Mouse (Mus musculus) small intestine, adult 2 months (tissue): ENCODE results near the gene Gm20388. TPM values are rescaled to one million over a fixed set of nuclear protein-coding genes. Genes with fewer than 3 reads are reported as not detected.
A peak's percentile ranks its signal among the peaks of the same experiment; 100 is the strongest.

Experiments
- H3K27ac ChIP-seq: fragments of 200-500 bp; 2 replicates; pipeline ENCODE4 v1.5.1; 2012; ENCODE audit warnings: low read depth, low read length, control low read depth, inconsistent platforms; ENCODE audit not compliant: insufficient read depth
- H3K27me3 ChIP-seq: fragments of 200-500 bp; 2 replicates; pipeline ENCODE4 v1.6.1; 2012; ENCODE audit warnings: mild to moderate bottlenecking, moderate library complexity, low read length, inconsistent platforms; ENCODE audit not compliant: control insufficient read depth, insufficient read depth
- H3K36me3 ChIP-seq: fragments of 200-500 bp; 2 replicates; pipeline ENCODE4 v1.6.1; 2012; ENCODE audit warnings: mild to moderate bottlenecking, low read length, control low read depth, inconsistent platforms; ENCODE audit not compliant: control insufficient read depth, insufficient read depth
- H3K4me1 ChIP-seq: fragments of 200-500 bp; 2 replicates; pipeline ENCODE4 v1.6.1; 2012; ENCODE audit warnings: low read length, inconsistent platforms, mixed read lengths; ENCODE audit not compliant: control insufficient read depth, insufficient read depth, insufficient read length
- H3K4me3 ChIP-seq: fragments of 200-500 bp; 2 replicates; pipeline ENCODE4 v1.5.1; 2012; ENCODE audit warnings: low read depth, mild to moderate bottlenecking, control low read depth, inconsistent platforms, low read length, moderate library complexity
- CTCF ChIP-seq: fragments of 200-500 bp; IDR thresholded peaks from 2 replicates; pipeline ENCODE4 v1.5.1; 2012; ENCODE audit warnings: low read depth, mild to moderate bottlenecking, control low read depth, inconsistent platforms, low read length, moderate library complexity, mixed read lengths; ENCODE audit not compliant: insufficient replicate concordance, insufficient read length; ENCODE audit errors: extremely low read depth
- POLR2A ChIP-seq: fragments of 200-500 bp; IDR thresholded peaks from 2 replicates; pipeline ENCODE4 v1.6.1; 2012; ENCODE audit warnings: low read depth, mild to moderate bottlenecking, control low read depth, inconsistent platforms, low read length, moderate library complexity
- WGBS: fragments of 180-500 bp; shearing (Covaris S2); methylation state at CpG from one replicate; pipeline ENCODE4 v1.1.7; 2018; 5-methylcytosine and 5-hydroxymethylcytosine counted together
- polyA plus RNA-seq: library from polyadenylated mRNA; depleted of rRNA; stranded (reverse); fragments of >200 nt; gene quantifications from 2 replicates; pipeline ENCODE4 v1.2.3, GENCODE M21; 2012

Gm20388 gene
- polyA plus RNA-seq, 1 experiment, result 37.3 TPM

DNA sequence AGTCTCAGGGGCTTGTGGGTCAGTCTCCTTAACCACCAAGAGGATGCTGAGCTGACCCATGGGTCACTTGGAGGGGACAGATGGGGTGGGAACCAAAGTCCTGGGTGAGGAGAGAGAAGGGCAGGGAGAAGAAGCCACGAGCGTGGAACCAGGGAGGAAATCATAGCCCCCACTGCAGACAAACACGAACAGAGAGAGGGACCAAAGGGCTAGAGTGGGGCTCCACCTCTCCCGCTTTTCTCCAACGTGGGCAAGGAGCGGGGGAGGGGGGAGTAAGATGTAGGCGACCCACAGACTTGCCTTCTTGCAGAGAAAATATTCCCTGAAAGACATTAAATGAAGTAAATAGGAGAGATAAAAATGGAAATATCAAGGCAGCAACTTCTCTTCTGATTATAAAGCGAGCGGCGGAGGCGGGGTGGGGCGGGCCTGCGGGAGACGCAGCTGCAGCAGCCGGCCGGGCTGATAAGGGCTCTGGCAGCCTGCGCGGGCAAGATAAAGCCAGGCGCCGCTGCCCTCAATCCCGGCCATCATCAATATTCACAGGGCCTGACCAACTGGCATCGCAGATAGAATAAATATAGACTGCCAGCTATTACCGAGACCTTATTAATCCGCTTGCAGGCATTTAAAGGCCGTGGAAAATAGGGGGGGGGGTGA lies 2809.6 kb downstream of the Gm20388 start:
- H3K4me1 ChIP-seq, result peaks cover 27% of the 10 kb centered on the region
- 3% methylated on average over 25 of the region's 25 CpGs for WGBS
- H3K36me3 ChIP-seq, result no peaks in the 10 kb centered on the region
- TF ChIP-seq CTCF (no peak), POLR2A (no peak)
- H3K27me3 ChIP-seq, result no peaks in the 10 kb centered on the region
- no peak overlapping the region for H3K27ac ChIP-seq
- H3K4me3 ChIP-seq, result no peak overlapping the region

- Histone ChIP-seq H3K4me3 (no peak overlapping the region), H3K27ac (no peak overlapping the region), H3K36me3 (no peaks in the 10 kb centered on the region), H3K4me1 (peaks cover 26% of the 10 kb centered on the region), H3K27me3 (no peaks in the 10 kb centered on the region)
- TF ChIP-seq POLR2A, result no peak
- no peak for TF ChIP-seq CTCF
- 63% methylated on average over 14 of the region's 14 CpGs for WGBS
These were observed 2810.4 kb downstream of the Gm20388 start for GRCm38 (mm10) chr8:122720811-122721640.

DNA sequence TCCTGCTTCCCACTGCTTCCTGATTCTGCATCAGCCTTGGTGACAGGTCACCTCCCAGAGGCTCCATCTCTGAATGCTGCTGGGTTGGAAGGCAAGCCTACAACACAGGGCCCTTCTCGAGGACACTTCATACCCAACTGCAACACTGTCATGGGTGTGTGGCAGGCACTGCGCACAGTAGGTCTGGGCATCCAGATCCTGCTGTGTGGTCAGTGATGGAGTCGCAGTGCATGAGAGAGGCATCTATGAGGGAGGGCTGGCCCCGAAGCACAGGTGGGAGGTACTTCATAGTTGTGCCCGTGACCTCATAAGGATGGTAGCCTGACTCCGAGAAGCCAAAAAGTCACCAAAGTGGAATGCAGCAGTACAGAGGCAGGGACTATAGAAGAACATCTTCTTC lies 2814.5 kb downstream of the Gm20388 start:
- 92% methylated on average over 6 of the region's 6 CpGs for WGBS
- TF ChIP-seq CTCF (no peak), POLR2A (no peak)
- Histone ChIP-seq H3K27me3 (no peaks in the 10 kb centered on the region), H3K27ac (no peak overlapping the region), H3K36me3 (no peaks in the 10 kb centered on the region), H3K4me3 (no peak overlapping the region), H3K4me1 (peaks cover 11% of the 10 kb centered on the region; the same call in 1 of the 2 replicates)

- no peaks in the 10 kb centered on the region for H3K27me3 ChIP-seq
- no peak overlapping the region; the same call in 1 of the 2 replicates for H3K27ac ChIP-seq
- no peaks in the 10 kb centered on the region for H3K36me3 ChIP-seq
- no peak overlapping the region for H3K4me3 ChIP-seq
- no peak for TF ChIP-seq CTCF
- TF ChIP-seq POLR2A, result no peak
- WGBS, result 27% methylated on average over 2 of the region's 2 CpGs
- H3K4me1 ChIP-seq, result peaks cover 9% of the 10 kb centered on the region; the same call in 1 of the 2 replicates
These were observed 2816.1 kb downstream of the Gm20388 start for GRCm38 (mm10) chr8:122726789-122727188.

GRCm38 (mm10) chr8:122727412-122727811 lies 2816.8 kb downstream of the Gm20388 start:
- Histone ChIP-seq H3K4me3 (no peak overlapping the region), H3K27ac (peak overlapping the region; percentile 5; the same call in 1 of the 2 replicates), H3K4me1 (peaks cover 9% of the 10 kb centered on the region; the same call in 1 of the 2 replicates), H3K36me3 (no peaks in the 10 kb centered on the region), H3K27me3 (no peaks in the 10 kb centered on the region)
- 61% methylated on average over 5 of the region's 5 CpGs for WGBS
- TF ChIP-seq CTCF, result no peak
- TF ChIP-seq POLR2A, result no peak

GRCm38 (mm10) chr8:122728630-122729029 lies 2818.0 kb downstream of the Gm20388 start:
- H3K27ac ChIP-seq, result no peak overlapping the region
- H3K36me3 ChIP-seq, result no peaks in the 10 kb centered on the region
- no peak for TF ChIP-seq CTCF
- H3K4me3 ChIP-seq, result no peak overlapping the region
- H3K4me1 ChIP-seq, result peaks cover 9% of the 10 kb centered on the region; the same call in 1 of the 2 replicates
- 84% methylated on average over 3 of the region's 3 CpGs for WGBS
- H3K27me3 ChIP-seq, result no peaks in the 10 kb centered on the region

DNA sequence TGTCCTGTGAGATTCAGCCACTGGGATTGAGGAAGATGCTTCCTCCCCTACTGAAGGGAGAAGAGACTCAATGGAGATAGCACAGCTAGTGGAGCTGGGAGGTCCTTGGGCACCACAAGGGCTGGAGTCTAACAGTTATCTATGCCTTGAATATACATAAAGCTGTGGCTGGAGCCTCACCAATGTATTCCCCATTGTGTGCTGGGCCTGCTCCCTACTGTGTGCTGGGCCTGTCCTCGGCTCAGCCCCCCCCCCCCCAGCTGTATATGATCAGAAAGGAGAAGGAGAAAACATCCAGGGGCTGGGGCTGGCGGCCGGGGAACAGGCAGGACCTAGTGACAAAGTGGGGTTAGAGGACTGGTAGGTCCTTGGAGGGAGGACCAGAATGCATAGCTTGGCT lies 2824.5 kb downstream of the Gm20388 start:
- TF ChIP-seq CTCF (no peak), POLR2A (no peak)
- H3K4me3 ChIP-seq, result no peak overlapping the region
- 79% methylated on average over 3 of the region's 3 CpGs for WGBS
- no peak overlapping the region for H3K27ac ChIP-seq
- H3K27me3 ChIP-seq, result no peaks in the 10 kb centered on the region
- peaks cover 6% of the 10 kb centered on the region; the same call in 1 of the 2 replicates for H3K4me1 ChIP-seq
- H3K36me3 ChIP-seq, result no peaks in the 10 kb centered on the region
